Mouse (Mus musculus): ENCODE data around the gene Timm17b. TPM values are rescaled to one million over a fixed set of nuclear protein-coding genes. Genes with fewer than 3 reads are reported as not detected.
"Not testable (repeated sequence)": the region's sequence is repeated elsewhere in the genome, so short reads cannot be mapped to it uniquely, and the experiment has no call there.

Gene Timm17b
- polyA plus RNA-seq, 1 experiment from 2014 or later, result 170 TPM

DNA sequence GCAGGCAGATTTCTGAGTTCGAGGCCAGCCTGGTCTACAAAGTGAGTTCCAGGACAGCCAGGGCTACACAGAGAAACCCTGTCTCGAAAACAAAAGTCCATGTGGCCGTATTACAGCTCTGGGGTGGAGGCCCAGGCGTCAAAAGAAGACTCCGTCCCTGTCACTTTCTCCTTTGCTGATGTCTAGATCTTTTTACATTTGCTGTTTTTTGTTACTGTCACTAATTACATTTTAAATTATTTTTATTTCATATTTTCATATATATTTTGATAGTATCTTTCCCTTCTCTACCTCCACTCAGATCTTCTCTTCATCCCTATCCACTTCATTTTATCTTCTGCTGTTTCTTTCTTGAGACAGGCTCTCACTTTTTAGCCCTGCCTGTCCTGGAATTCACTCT is 8.6 kb downstream of the Timm17b start, which contains the start of gene Gm10491:
Gene Gm10491, minus strand, starts transcription at position 101 of the 400 bp plus-strand sequence.
- Histone ChIP-seq H3K9me3 (ENCODE audit: control insufficient read depth, low read length) (no peaks in the 10 kb centered on the region), H3K9ac (ENCODE audit: low read depth, low read length) (no peak within 1 kb of the TSS), H3K4me2 (ENCODE audit: low read depth, low read length) (no peak within 1 kb of the TSS), H3K4me1 (ENCODE audit: control insufficient read depth, insufficient read depth, low read length) (no peaks in the 10 kb centered on the region), H3K36me3 (ENCODE audit: control insufficient read depth, insufficient read depth, low read length) (peaks cover 5% of the 10 kb centered on the region; the same call in 1 of the 2 replicates), H3K27ac (replicated peaks; ENCODE audit: low read depth, low read length) (no peak within 1 kb of the TSS), H3K4me3 (ENCODE audit: low read depth, low read length) (no peak within 1 kb of the TSS), H3K27me3 (replicated peaks; ENCODE audit: control insufficient read depth, insufficient read depth, low read length) (no peaks in the 10 kb centered on the region)
- 89% methylated on average over 5 of the region's 5 CpGs for WGBS
- DNase-seq (ENCODE audit: low spot score) (no peak), ATAC-seq (ENCODE audit: low read depth) (no peak)

DNA sequence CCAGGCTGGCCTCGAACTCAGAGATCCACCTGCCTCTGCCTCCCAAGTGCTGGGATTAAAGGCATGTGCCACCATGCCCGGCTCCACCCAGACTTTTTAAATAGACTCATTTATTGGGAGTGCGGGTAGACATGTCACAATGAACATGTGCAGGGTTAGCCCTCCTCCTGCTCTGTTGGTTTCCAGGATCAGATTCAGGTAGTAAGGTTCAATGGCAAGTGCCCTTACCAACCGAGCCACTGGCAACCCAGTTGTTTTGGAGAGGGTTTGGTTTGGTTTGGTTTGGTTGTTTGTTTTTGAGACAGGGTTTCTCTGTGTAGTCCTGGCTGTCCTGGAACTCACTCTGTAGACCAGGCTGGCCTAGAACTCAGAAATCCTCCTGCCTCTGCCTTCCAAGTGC is 10.1 kb downstream of the Timm17b start, which contains the start of gene Gm10490:
Gene Gm10490, plus strand, starts transcription at position 301 of the 400 bp plus-strand sequence.
- not testable (repeated sequence) for ATAC-seq (ENCODE audit: low read depth); H3K9me3 ChIP-seq (ENCODE audit: control insufficient read depth, low read length); H3K4me1 ChIP-seq (ENCODE audit: control insufficient read depth, insufficient read depth, low read length); H3K36me3 ChIP-seq (ENCODE audit: control insufficient read depth, insufficient read depth, low read length); H3K9ac ChIP-seq (ENCODE audit: low read depth, low read length); H3K4me3 ChIP-seq (ENCODE audit: low read depth, low read length); H3K27me3 ChIP-seq (replicated peaks; ENCODE audit: control insufficient read depth, insufficient read depth, low read length); H3K27ac ChIP-seq (replicated peaks; ENCODE audit: low read depth, low read length); H3K4me2 ChIP-seq (ENCODE audit: low read depth, low read length); DNase-seq (ENCODE audit: low spot score)
- 88% methylated on average over 4 of the region's 4 CpGs for WGBS

DNA sequence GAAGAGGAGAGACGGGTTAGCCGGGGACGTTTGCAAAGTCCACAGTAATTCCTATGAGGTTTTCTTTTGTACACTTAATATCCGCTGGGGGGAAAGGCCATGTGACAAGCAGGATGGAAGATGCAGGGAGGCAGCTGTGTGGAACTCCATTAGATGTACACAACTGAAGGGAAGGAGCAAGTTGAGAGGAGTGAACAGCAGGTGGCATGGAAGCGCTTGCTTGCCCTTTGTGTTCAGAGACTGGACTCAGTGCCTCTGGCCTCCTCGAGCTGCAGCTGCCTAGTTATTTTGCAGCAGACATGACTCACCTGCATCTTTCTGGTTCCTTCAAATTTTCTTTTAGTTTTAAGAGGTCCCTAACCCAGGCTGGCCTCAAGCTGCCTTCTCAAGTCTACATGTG is 11.3 kb downstream of the Timm17b start:
- WGBS, result 55% methylated on average over 6 of the region's 6 CpGs

DNA sequence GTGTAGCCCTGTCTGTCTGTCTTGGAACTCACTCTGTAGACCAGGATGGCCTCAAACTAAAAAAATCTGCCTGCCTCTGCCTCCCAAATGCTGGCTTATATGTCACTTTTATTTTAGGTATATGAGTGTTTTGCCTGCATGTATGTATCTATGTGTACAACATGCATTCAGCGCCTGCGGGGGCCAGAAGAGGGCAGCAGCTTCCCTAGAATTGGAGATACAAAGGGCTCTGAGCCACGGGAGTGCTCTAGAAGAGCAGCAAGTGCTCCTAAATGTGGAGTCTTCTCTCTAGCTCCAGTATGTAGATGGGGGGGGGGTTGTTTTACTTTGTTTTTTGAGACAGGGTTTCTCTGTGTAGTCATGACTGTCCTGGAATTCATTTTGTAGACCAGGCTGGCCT is 16.5 kb downstream of the Timm17b start:
- not testable (repeated sequence) for H3K4me3 ChIP-seq (ENCODE audit: low read depth, low read length); DNase-seq (ENCODE audit: low spot score); H3K9me3 ChIP-seq (ENCODE audit: control insufficient read depth, low read length); H3K4me2 ChIP-seq (ENCODE audit: low read depth, low read length); H3K4me1 ChIP-seq (ENCODE audit: control insufficient read depth, insufficient read depth, low read length); H3K9ac ChIP-seq (ENCODE audit: low read depth, low read length); H3K36me3 ChIP-seq (ENCODE audit: control insufficient read depth, insufficient read depth, low read length); H3K27ac ChIP-seq (replicated peaks; ENCODE audit: low read depth, low read length); ATAC-seq (ENCODE audit: low read depth)
- peaks cover 15% of the 10 kb centered on the region for H3K27me3 ChIP-seq (replicated peaks; ENCODE audit: control insufficient read depth, insufficient read depth, low read length)
- WGBS, result 30% methylated on average over 3 of the region's 3 CpGs

More for the DNA sequence above, 11.3 kb downstream of the Timm17b start:
- H3K9ac ChIP-seq (ENCODE audit: low read depth, low read length), result no peak overlapping the region
- H3K4me2 ChIP-seq (ENCODE audit: low read depth, low read length), result no peak overlapping the region
- no peaks in the 10 kb centered on the region for H3K9me3 ChIP-seq (ENCODE audit: control insufficient read depth, low read length)
- no peak for ATAC-seq (ENCODE audit: low read depth)
- H3K4me3 ChIP-seq (ENCODE audit: low read depth, low read length), result no peak overlapping the region
- H3K27me3 ChIP-seq (replicated peaks; ENCODE audit: control insufficient read depth, insufficient read depth, low read length), result no peaks in the 10 kb centered on the region
- H3K4me1 ChIP-seq (ENCODE audit: control insufficient read depth, insufficient read depth, low read length), result no peaks in the 10 kb centered on the region
- DNase-seq (ENCODE audit: low spot score), result no peak
- H3K36me3 ChIP-seq (ENCODE audit: control insufficient read depth, insufficient read depth, low read length), result peaks cover 5% of the 10 kb centered on the region; the same call in 1 of the 2 replicates
- H3K27ac ChIP-seq (replicated peaks; ENCODE audit: low read depth, low read length), result no peak overlapping the region

DNA sequence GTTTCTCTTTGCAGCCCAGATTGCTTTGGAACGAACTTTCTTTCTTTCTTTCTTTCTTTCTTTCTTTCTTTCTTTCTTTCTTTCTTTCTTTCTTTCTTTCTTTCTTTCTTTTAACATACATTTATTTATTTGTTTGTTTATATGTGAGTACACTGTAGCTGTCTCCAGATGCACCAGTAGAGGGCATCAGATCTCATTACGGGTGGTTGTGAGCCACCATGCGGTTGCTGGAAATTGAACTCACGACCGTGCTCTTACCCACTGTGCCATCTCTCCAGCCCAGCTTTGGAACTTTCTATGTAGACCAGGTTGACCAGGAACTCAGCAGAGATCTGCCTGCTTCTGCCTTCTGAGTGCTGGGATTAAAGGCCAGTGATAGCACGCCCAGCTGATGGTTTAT is 18.8 kb downstream of the Timm17b start:
- not testable (repeated sequence) for DNase-seq (ENCODE audit: low spot score)
- 67% methylated on average over 6 of the region's 6 CpGs for WGBS

DNA sequence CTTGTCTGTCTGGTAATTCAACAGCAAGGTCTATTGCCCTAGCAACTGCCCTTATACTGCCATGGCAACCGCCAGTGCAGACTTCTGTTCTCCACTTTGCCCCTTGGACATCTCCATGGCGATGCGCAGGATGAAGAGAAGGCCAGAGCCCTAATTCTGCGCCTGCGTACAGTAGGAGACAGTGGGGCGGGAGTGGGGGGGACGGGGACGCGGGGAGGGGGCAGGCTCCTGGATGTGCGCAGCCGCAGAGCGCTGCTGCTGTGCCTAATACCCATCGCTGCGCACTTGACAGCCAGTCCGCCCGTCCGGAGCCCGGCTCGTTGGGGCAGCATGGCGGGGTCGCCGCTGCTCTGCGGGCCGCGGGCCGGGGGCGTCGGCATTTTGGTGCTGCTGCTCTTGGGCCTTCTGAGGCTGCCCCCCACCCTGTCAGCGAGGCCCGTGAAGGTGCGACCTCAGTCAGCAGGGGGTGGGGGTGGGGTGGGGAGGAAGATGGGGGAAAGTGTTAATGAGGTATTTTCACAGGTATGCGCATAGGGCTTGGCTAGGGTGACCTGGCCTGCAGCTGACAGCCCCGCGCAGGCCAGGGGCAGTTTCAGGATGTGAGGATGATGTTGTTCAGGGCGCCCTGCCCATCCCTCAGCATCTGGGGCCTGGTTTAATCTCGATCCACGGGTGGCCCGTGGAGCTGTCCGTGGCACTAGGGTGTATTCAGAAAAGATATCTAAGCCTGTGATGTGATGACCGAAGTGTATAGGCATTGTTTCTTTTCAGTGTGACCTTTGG is 20.6 kb downstream of the Timm17b start, which contains the start of gene Pcsk1n:
Gene Pcsk1n, plus strand, starts transcription at position 222 of the 783 bp plus-strand sequence.
- peak; percentile 17 for DNase-seq (ENCODE audit: low spot score)
- H3K4me1 ChIP-seq (ENCODE audit: control insufficient read depth, insufficient read depth, low read length), result no peaks in the 10 kb centered on the region
- WGBS, result 24% methylated on average over 16 of the region's 40 CpGs
- H3K4me2 ChIP-seq (ENCODE audit: low read depth, low read length), result peak within 1 kb of the TSS; percentile 45
- ATAC-seq (ENCODE audit: low read depth), result peak; percentile 84; the same call in 1 of the 2 replicates
- peak within 1 kb of the TSS; percentile 16 for H3K4me3 ChIP-seq (ENCODE audit: low read depth, low read length)
- no peak within 1 kb of the TSS for H3K27ac ChIP-seq (replicated peaks; ENCODE audit: low read depth, low read length)
- no peaks in the 10 kb centered on the region for H3K36me3 ChIP-seq (ENCODE audit: control insufficient read depth, insufficient read depth, low read length)
- H3K9me3 ChIP-seq (ENCODE audit: control insufficient read depth, low read length), result no peaks in the 10 kb centered on the region
- no peak within 1 kb of the TSS for H3K9ac ChIP-seq (ENCODE audit: low read depth, low read length)
- peaks cover 52% of the 10 kb centered on the region for H3K27me3 ChIP-seq (replicated peaks; ENCODE audit: control insufficient read depth, insufficient read depth, low read length)

More for the DNA sequence above, 18.8 kb downstream of the Timm17b start:
- H3K4me3 ChIP-seq (ENCODE audit: low read depth, low read length); H3K9me3 ChIP-seq (ENCODE audit: control insufficient read depth, low read length); ATAC-seq (ENCODE audit: low read depth); H3K4me2 ChIP-seq (ENCODE audit: low read depth, low read length); H3K36me3 ChIP-seq (ENCODE audit: control insufficient read depth, insufficient read depth, low read length); H3K4me1 ChIP-seq (ENCODE audit: control insufficient read depth, insufficient read depth, low read length); H3K9ac ChIP-seq (ENCODE audit: low read depth, low read length); H3K27ac ChIP-seq (replicated peaks; ENCODE audit: low read depth, low read length): not testable (repeated sequence)
- H3K27me3 ChIP-seq (replicated peaks; ENCODE audit: control insufficient read depth, insufficient read depth, low read length), result peaks cover 38% of the 10 kb centered on the region

DNA sequence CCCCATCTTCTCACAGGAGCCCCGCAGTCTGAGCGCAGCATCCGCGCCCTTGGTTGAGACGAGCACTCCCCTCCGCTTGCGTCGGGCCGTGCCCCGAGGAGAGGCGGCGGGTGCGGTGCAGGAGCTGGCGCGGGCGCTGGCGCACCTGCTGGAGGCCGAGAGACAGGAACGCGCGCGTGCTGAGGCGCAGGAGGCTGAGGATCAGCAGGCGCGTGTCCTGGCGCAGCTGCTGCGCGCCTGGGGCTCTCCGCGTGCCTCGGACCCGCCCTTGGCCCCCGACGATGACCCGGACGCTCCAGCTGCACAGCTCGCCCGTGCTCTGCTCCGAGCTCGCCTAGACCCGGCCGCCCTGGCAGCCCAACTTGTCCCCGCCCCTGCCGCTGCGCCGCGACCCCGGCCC is 22.9 kb downstream of the Timm17b start:
- H3K27me3 ChIP-seq (replicated peaks; ENCODE audit: control insufficient read depth, insufficient read depth, low read length), result peaks cover 68% of the 10 kb centered on the region
- H3K36me3 ChIP-seq (ENCODE audit: control insufficient read depth, insufficient read depth, low read length), result no peaks in the 10 kb centered on the region
- ATAC-seq (ENCODE audit: low read depth) (0 out of 2 replicates have a peak, but pooled peaks have one; percentile 15), DNase-seq (ENCODE audit: low spot score) (peak; percentile 5)
- H3K27ac ChIP-seq (replicated peaks; ENCODE audit: low read depth, low read length), result no peak overlapping the region
- no peaks in the 10 kb centered on the region for H3K4me1 ChIP-seq (ENCODE audit: control insufficient read depth, insufficient read depth, low read length)
- peak overlapping the region; percentile 26 for H3K4me3 ChIP-seq (ENCODE audit: low read depth, low read length)
- H3K4me2 ChIP-seq (ENCODE audit: low read depth, low read length), result peak overlapping the region; percentile 48
- 17% methylated on average over 15 of the region's 48 CpGs for WGBS
- no peaks in the 10 kb centered on the region for H3K9me3 ChIP-seq (ENCODE audit: control insufficient read depth, low read length)
- no peak overlapping the region for H3K9ac ChIP-seq (ENCODE audit: low read depth, low read length)

DNA sequence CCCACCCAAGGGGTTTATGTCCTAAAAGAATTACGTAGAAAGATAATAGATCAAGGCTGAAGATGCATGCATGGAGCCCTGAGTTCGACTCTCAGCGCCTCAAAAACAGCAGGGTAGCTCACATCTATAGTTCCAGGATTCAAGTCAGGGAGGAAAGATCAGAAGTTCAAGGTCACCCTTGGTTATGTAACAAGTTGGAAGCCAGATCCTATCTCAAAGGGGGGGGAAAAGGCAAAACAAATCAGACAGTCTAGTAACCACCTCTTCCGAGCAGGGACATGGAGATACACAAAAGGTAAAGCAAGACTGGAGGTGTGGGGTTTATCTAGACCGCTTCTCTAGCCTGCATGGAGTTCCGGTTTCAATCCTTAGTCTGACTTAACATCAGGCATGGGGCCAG is 27.1 kb downstream of the Timm17b start:
- DNase-seq (ENCODE audit: low spot score) (no peak), ATAC-seq (ENCODE audit: low read depth) (no peak)
- Histone ChIP-seq H3K4me2 (ENCODE audit: low read depth, low read length) (no peak overlapping the region), H3K27me3 (replicated peaks; ENCODE audit: control insufficient read depth, insufficient read depth, low read length) (peaks cover 63% of the 10 kb centered on the region), H3K9me3 (ENCODE audit: control insufficient read depth, low read length) (no peaks in the 10 kb centered on the region), H3K9ac (ENCODE audit: low read depth, low read length) (no peak overlapping the region), H3K4me3 (ENCODE audit: low read depth, low read length) (no peak overlapping the region), H3K36me3 (ENCODE audit: control insufficient read depth, insufficient read depth, low read length) (0 out of 2 replicates have a peak, but pooled peaks cover 4% of the 10 kb centered on the region), H3K27ac (replicated peaks; ENCODE audit: low read depth, low read length) (no peak overlapping the region), H3K4me1 (ENCODE audit: control insufficient read depth, insufficient read depth, low read length) (no peaks in the 10 kb centered on the region)
- 62% methylated on average over 6 of the region's 6 CpGs for WGBS
